Mouse (Mus musculus): ENCODE results near the gene Ptprn.

GRCm38 (mm10) chr1:75214886-75215285 lies 49.4 kb downstream of the Ptprn start:
- TF ChIP-seq POLR2A (IDR thresholded peaks at IDR 0.05; ENCODE audit: borderline replicate concordance, insufficient read depth, low read length) (no peak), CTCF (IDR thresholded peaks at IDR 0.05; ENCODE audit: borderline replicate concordance, insufficient read depth, low read depth, low read length) (no peak)

Measured in cerebellum, adult 2 months (tissue).